Mouse (Mus musculus): ENCODE measurements around the gene Cnksr3.

Cnksr3 gene

DNA sequence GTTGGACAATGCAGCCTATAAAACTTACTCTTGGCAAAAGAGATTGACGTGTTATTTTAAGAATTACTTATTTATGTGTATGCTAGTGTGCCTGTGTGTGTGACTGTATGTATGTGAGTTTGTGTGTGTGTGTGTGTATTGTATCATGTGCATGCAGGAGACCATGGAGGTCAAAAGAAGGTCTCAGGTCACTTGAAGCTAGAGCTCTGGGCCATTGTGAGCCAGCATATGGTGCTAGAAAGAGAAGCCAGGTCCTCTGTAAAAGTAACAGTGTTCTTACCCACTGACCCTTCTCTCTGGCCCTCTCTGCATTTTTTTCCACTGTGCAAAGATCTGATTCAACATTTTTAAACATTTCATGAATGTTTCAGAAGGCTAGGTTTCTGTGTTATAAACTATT lies 134.1 kb downstream of the Cnksr3 start:
- DNase-seq (ENCODE audit: low read depth), result no peak

- no peak for DNase-seq (ENCODE audit: low read depth)
Observed at GRCm38 (mm10) chr10:7077389-7077808, 134.6 kb downstream of the Cnksr3 start.

DNA sequence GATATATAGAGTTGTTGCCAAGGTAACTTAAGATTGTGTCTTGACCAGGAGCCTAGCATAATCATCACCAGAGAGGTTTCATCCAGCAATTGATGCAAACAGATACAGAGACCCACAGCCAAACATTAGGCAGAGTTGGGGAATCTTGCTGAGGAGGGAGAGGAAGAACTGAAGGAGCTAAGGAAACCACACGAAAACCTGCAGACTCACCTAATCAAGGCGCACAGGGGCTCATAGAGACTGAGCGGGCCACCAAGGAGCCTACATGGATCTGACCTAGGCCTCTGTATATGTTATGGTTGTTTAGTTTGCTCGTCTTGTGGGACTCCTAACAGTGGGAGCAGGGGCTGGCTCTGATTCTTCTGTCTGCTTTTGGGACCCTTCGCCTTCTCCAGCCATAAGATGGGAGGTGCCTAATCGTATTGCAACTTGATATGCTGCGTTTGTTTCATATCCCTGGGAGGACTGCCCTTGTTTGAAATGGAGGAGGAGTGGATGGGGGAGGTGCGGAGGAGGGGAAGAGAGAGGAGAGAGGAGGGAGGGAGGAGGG lies 135.3 kb downstream of the Cnksr3 start:
- no peak for DNase-seq (ENCODE audit: low read depth)

DNA sequence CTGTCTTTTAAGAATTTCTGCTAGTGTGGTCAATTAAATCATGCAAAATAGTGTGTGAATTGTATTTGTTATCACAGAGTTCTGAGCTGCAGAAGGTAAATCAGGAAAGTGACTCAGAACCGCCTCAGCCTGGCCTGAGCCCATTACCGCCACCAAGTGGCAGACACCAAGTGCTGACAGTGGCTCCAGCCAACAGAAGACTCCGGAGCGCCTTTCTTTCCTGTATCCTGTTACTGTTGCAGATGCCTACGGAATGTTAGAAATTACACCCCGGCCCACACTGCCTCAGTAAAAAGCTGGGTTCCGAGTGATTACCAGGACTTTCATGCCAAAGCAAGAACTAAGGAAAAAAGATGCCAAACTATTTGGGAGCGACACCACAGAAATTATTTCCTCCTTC lies 135.8 kb downstream of the Cnksr3 start:
- no peak for DNase-seq (ENCODE audit: low read depth)

- no peak for DNase-seq (ENCODE audit: low read depth)
Observed at GRCm38 (mm10) chr10:7075661-7076060, 136.4 kb downstream of the Cnksr3 start.

DNA sequence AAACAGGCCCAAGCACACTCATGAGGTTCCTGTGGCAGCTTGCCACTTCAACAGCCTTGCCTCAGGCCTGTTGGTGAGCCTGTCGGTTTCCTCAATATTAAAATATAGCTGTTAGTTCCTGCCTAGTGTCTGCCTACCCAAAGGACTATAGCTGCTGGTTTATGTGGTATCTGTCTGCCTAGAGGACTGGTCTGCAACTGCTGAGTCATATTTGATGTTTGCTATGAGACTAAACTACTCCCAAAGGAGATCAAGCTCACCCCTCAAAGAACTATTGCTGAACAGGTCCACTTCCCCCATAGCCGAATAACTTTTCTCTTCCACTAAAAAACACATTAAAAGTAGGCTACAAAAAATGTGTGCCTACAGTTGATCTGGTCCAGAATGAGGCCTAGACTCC lies 137.8 kb downstream of the Cnksr3 start:
- no peak for DNase-seq (ENCODE audit: low read depth)

DNA sequence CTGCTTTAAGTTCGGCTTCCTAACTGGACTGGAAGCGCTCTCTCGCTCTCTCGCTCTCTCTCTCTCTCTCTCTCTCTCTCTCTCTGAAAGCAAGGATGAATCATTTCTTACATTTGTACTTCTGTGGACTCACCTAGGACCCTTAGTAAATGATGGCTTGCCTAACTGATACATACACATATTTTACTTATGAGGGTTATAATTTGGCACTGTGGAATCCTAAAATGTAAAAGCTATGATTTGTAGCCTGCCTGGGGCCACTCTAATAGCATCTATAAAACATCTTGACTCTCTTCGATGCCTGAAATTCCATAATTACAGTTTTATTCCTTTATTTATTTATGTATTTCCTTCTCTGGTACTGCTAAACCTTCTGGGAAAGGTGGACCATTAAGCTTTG lies 141.1 kb downstream of the Cnksr3 start:
- no peak for DNase-seq (ENCODE audit: low read depth)

DNA sequence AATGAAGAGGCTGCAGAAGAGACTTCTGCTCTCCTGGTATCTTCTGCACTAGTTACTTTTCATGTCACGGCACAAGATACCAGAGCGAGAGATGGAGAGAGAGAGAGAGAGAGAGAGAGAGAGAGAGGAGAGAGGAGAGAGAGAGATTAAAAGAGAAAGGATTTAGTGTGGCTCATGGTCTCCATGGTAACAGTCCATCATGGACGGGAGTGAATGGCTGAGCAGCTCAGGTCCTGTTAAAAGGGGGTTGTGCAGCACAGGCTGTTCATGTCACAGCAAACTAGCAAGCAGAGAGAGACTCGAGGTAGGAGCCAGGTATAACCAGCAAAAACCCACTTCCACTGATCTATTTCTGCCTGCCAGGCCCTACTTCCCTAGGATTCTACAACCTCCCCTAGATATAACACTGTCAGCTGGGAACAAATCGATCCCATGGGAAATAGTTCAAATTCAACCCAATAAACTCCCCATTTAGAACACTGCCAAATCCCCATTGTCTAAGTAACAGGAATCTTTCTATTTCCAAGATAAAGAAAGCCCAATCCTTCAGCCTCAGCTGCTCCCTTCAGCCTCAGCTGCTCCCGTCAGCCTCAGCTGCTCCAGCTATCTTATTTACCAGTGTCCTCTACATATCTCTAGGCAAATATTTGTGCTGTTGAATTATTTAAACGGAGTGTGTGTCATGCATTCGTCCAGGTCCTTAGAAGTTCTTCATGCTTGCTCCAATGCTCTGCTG lies 141.8 kb downstream of the Cnksr3 start:
- DNase-seq (ENCODE audit: low read depth), result no peak

- DNase-seq (ENCODE audit: low read depth), result no peak
Observed at GRCm38 (mm10) chr10:7069090-7069489, 142.9 kb downstream of the Cnksr3 start.

All from c-Kit-positive CD71-negative TER-119-negative erythroid progenitor cells, embryonic 14.5 days (primary cell).